Mouse (Mus musculus) midbrain, embryonic 13.5 days (tissue): ENCODE measurements at regions not wholly inside any gene's neighbourhood (a gene's known extent, or its start where the extent isn't known, plus 50 kb on each side); places are given as distances from the start of the nearest gene placed in this dataset.
"Not testable (repeated sequence)": the region's sequence is repeated elsewhere in the genome, so short reads cannot be mapped to it uniquely, and the experiment has no call there.

Source experiments
- ATAC-seq: fragments of 200-750 bp; cut with Nextera tagmentation; 2 replicates; pipeline ENCODE4 v1.8.0; 2017; ENCODE audit warnings: mild to moderate bottlenecking, moderate TSS enrichment, moderate library complexity
- H3K27ac ChIP-seq: fragments of 300-500 bp; sonication (generic); 2 replicates; pipeline ENCODE4 v1.5.1; 2015; ENCODE audit warnings: inconsistent platforms, mild to moderate bottlenecking, moderate library complexity
- H3K27me3 ChIP-seq: fragments of 300-500 bp; sonication (generic); 2 replicates; pipeline ENCODE4 v1.6.1; 2015; ENCODE audit warnings: mild to moderate bottlenecking, inconsistent platforms
- H3K36me3 ChIP-seq: fragments of 300-500 bp; sonication (generic); 2 replicates; pipeline ENCODE4 v1.6.1; 2015; ENCODE audit warnings: mild to moderate bottlenecking, inconsistent platforms
- H3K4me1 ChIP-seq: fragments of 300-500 bp; sonication (generic); replicated peaks from 2 replicates; pipeline ENCODE4 v1.6.1; 2015; ENCODE audit warnings: inconsistent platforms
- H3K4me2 ChIP-seq: fragments of 300-500 bp; sonication (generic); replicated peaks from 2 replicates; pipeline ENCODE4 v1.6.1; 2015; ENCODE audit warnings: moderate library complexity, mild to moderate bottlenecking, inconsistent platforms
- H3K4me3 ChIP-seq: fragments of 300-500 bp; sonication (generic); replicated peaks from 2 replicates; pipeline ENCODE4 v1.5.1; 2015; ENCODE audit warnings: mild to moderate bottlenecking, inconsistent platforms
- H3K9ac ChIP-seq: fragments of 300-500 bp; sonication (generic); replicated peaks from 2 replicates; pipeline ENCODE4 v1.6.1; 2015; ENCODE audit warnings: mild to moderate bottlenecking, inconsistent platforms
- H3K9me3 ChIP-seq: fragments of 300-500 bp; sonication (generic); 2 replicates; pipeline ENCODE4 v1.6.1; 2016; ENCODE audit warnings: mild to moderate bottlenecking, inconsistent platforms
- WGBS: fragments of 180-500 bp; shearing (Covaris S2); methylation state at CpG from one replicate; pipeline ENCODE4 v1.1.7; 2015; 5-methylcytosine and 5-hydroxymethylcytosine counted together

DNA sequence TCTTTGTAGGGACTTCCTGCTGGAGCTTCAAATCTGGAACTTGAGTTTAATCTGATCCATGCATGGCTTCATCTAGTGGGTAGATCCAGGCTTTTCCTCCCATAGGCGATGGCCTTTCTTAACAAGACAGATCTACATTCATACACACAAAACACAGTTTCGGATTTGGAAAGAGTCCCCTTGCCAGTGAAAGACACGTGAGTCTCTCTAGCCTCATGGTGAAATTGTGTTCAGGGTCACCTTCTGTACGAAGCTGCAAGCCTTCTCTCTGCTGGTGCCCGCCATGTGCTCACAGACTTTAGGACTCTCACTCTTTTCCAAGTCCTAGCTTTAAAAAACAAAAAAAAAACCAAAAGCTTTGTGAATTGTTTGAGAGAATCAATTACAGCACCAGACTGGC lies 51.4 kb upstream of the Dlx2 start:
- WGBS: 79% methylated on average over 5 of the region's 5 CpGs
- peaks cover 11% of the 10 kb centered on the region; the same call in 1 of the 2 replicates for H3K27me3 ChIP-seq
- H3K36me3 ChIP-seq: no peaks in the 10 kb centered on the region
- ATAC-seq: no peak
- 0 out of 2 replicates have a peak, but pooled peaks cover 6% of the 10 kb centered on the region for H3K4me1 ChIP-seq
- no peaks in the 10 kb centered on the region for H3K9me3 ChIP-seq
- H3K4me2 ChIP-seq: no peak overlapping the region
- H3K9ac ChIP-seq: no peak overlapping the region
- no peak overlapping the region for H3K27ac ChIP-seq
- no peak overlapping the region for H3K4me3 ChIP-seq

DNA sequence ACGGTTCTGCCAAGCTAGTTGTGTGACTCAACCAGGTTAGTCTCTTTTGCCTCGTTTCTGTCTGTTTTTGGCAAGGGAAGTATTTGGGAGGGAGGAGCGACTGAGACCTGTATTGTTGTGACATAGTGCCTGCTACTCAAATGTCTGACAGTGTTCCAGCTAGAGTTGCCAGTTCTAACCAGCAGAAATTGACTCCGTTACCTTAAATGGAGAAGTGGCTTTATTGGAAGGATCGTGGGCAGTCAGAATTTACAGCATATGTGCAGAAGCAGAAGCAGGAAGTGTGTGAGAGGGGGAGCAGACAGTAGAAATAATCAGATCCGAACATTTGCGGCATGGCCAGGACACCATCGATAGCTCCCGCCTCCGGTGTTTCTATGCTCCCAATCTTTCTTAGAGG lies 51.8 kb upstream of the Dlx2 start:
- no peak overlapping the region for H3K27ac ChIP-seq
- H3K9me3 ChIP-seq: no peaks in the 10 kb centered on the region
- no peak overlapping the region for H3K9ac ChIP-seq
- peak; percentile 27; the same call in 1 of the 2 replicates for ATAC-seq
- no peak overlapping the region for H3K4me3 ChIP-seq
- 0 out of 2 replicates have a peak, but pooled peaks cover 6% of the 10 kb centered on the region for H3K4me1 ChIP-seq
- whole genome bisulfite sequencing: 76% methylated on average over 10 of the region's 10 CpGs
- no peak overlapping the region for H3K4me2 ChIP-seq
- peaks cover 11% of the 10 kb centered on the region; the same call in 1 of the 2 replicates for H3K27me3 ChIP-seq
- H3K36me3 ChIP-seq: no peaks in the 10 kb centered on the region

DNA sequence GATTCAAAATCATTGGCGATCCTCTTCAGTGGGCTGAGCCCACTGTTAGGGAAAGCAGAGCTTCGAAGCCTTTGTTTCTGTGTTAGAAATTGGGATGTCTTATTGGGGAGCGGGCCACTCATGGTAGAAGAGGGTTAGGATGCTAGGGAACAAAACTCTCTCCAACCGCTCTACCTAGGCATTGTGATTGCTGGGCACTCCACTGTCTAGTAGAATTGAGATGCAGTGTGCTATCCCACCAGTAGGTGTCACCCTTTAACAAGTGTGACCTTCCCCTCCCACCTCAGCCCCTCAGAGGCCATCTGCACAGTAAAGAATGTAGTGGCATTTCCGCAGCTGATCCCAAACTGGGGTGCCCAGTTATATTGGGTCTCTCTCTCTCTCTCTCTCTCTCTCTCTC lies 52.2 kb upstream of the Dlx2 start:
- 14% methylated on average over 5 of the region's 5 CpGs for WGBS
- Histone ChIP-seq H3K4me3 (no peak overlapping the region), H3K4me1 (0 out of 2 replicates have a peak, but pooled peaks cover 6% of the 10 kb centered on the region), H3K27me3 (peaks cover 11% of the 10 kb centered on the region; the same call in 1 of the 2 replicates), H3K9ac (no peak overlapping the region), H3K9me3 (no peaks in the 10 kb centered on the region), H3K36me3 (no peaks in the 10 kb centered on the region), H3K27ac (no peak overlapping the region), H3K4me2 (no peak overlapping the region)
- ATAC-seq: peak; percentile 82

DNA sequence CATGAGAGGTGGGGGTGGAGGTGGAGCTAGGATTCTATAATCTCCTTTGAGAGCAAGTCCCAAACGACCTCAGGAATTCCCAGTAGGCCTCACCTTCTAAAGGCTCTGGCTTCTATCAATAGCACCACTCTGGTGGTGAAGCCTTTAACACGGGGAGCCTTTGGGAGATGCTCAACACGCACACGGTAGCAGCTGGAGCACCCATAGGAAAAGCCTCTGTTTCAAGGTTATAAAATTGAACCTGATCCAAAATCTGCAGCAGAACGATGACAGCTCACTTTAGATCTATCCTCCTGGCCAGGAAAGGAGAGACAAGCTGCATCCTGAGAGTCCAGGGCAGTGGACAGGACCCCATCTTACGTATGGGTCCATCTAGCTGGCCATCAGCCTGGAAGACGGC lies 53.7 kb upstream of the Dlx2 start:
- Histone ChIP-seq H3K27ac (no peak overlapping the region), H3K27me3 (peaks cover 11% of the 10 kb centered on the region; the same call in 1 of the 2 replicates), H3K9me3 (no peaks in the 10 kb centered on the region), H3K9ac (no peak overlapping the region), H3K4me2 (no peak overlapping the region), H3K4me3 (no peak overlapping the region), H3K36me3 (no peaks in the 10 kb centered on the region), H3K4me1 (0 out of 2 replicates have a peak, but pooled peaks cover 6% of the 10 kb centered on the region)
- no peak for ATAC-seq
- WGBS: 69% methylated on average over 7 of the region's 7 CpGs

DNA sequence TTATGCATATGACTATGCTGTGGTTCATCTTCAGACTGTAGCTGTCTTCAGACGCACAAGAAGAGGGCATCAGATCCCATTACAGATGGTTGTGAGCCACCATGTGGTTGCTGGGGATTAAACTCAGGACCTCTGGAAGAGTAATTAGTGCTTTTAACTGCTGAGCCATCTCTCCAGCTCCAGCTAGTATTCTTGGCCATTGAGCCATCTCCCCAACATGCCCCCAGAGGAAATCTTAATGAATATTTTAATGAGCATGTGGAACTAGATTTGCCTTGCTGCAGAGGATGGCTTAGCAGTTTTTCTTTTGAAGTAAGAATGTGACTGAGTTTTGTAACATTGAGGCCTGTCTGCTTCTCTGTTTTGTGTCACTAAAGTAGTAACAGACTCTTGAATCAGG lies 54.4 kb upstream of the Dlx2 start:
- no peak overlapping the region for H3K4me2 ChIP-seq
- H3K36me3 ChIP-seq: no peaks in the 10 kb centered on the region
- H3K27me3 ChIP-seq: peaks cover 11% of the 10 kb centered on the region; the same call in 1 of the 2 replicates
- 0 out of 2 replicates have a peak, but pooled peaks have one; percentile 9 for ATAC-seq
- H3K9me3 ChIP-seq: no peaks in the 10 kb centered on the region
- WGBS: 30% methylated on average over 1 of the region's 1 CpGs
- 0 out of 2 replicates have a peak, but pooled peaks cover 6% of the 10 kb centered on the region for H3K4me1 ChIP-seq
- H3K27ac ChIP-seq: no peak overlapping the region
- H3K9ac ChIP-seq: no peak overlapping the region
- no peak overlapping the region for H3K4me3 ChIP-seq

DNA sequence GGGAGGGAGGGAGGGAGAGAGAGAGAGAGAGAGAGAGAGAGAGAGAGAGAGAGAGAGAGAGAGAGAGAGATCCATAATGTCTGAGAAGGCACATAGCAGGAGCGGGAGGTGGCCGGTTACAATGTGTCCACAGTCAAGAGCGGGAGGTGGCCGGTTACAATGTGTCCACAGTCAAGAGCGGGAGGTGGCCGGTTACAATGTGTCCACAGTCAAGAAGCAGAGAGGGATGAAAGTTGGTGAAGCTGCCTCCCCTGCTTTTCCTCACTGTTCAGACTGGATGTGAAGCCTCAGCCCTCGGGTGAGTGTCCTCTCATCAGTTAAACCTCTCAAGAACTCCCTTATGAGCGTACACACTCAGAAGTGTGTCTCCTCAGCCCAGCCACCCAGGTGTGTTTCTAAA lies 57.2 kb upstream of the Dlx2 start:
- 95% methylated on average over 8 of the region's 8 CpGs for WGBS
- not testable (repeated sequence) for H3K4me3 ChIP-seq, H3K9ac ChIP-seq, H3K4me2 ChIP-seq, ATAC-seq, H3K27me3 ChIP-seq, H3K36me3 ChIP-seq, H3K9me3 ChIP-seq, H3K27ac ChIP-seq
- H3K4me1 ChIP-seq: peaks cover 19% of the 10 kb centered on the region

DNA sequence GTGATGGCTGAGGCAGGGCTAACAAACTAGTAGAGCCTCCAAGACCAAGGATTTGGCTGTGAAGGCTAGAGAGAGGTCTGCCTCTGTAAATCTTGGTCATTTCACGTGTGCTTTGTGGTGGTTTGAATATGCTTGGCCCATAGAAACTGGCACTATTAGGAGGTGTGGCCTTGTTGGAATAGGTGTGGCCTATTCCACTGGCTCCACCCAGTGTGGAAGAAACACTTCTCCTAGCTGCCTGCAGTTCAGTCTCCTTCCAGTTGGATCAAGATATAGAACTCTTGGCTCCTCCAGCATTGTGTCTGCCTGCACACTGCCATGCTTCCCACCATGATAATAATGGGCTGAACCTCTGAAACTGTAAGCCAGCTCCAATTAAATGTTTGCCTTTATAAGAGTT lies 59.1 kb upstream of the Dlx2 start:
- no peaks in the 10 kb centered on the region for H3K36me3 ChIP-seq
- 78% methylated on average over 1 of the region's 1 CpGs for WGBS
- no peaks in the 10 kb centered on the region for H3K27me3 ChIP-seq
- no peak for ATAC-seq
- H3K9me3 ChIP-seq: no peaks in the 10 kb centered on the region
- no peak overlapping the region for H3K9ac ChIP-seq
- H3K27ac ChIP-seq: no peak overlapping the region
- no peak overlapping the region for H3K4me2 ChIP-seq
- peaks cover 27% of the 10 kb centered on the region for H3K4me1 ChIP-seq
- H3K4me3 ChIP-seq: no peak overlapping the region

DNA sequence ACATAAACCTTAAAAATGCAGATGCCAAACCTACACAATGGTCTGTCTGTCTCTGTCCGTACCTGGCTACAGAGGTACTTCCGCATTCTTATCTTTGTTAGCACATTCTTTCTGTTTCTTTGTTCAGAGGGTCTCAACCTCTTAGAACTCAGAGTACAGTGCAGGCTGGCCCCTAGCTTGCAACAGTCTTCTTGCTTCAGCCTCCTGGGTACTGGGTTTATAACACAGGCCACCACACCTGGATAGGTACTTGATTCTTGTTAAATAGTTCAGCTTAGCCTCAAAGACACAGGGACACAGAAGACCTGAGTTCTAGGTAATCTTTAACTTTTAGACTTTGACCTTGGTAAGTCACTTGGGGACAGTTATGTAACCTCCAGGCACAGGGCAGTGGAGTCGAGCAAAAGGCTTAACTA lies 60.5 kb upstream of the Dlx2 start:
- H3K9me3 ChIP-seq: no peaks in the 10 kb centered on the region
- H3K4me2 ChIP-seq: no peak overlapping the region
- H3K9ac ChIP-seq: no peak overlapping the region
- H3K27ac ChIP-seq: no peak overlapping the region
- WGBS: 92% methylated on average over 3 of the region's 3 CpGs
- no peaks in the 10 kb centered on the region for H3K36me3 ChIP-seq
- peaks cover 31% of the 10 kb centered on the region for H3K4me1 ChIP-seq
- H3K4me3 ChIP-seq: no peak overlapping the region
- no peak for ATAC-seq
- H3K27me3 ChIP-seq: no peaks in the 10 kb centered on the region

DNA sequence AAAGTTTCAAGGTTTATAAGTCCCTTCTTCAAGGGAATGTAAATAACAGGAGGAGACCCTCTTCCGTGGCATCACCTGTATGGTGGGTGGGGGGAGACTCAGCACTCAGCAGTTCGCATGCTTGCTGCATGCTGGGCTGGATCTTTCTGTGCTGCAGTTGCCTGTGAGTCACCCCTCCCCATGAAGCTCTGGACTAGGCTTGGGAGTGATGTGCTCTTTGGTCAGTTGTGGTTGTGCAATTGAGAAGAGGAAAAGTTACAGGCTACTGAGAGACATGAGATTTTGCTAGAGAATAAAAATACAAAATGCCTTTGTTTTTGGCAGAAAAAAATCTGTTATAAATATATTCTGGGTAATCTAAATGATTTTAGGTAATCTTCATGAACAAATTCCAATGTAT lies 66.7 kb upstream of the Dlx2 start:
- WGBS: 62% methylated on average over 2 of the region's 2 CpGs

DNA sequence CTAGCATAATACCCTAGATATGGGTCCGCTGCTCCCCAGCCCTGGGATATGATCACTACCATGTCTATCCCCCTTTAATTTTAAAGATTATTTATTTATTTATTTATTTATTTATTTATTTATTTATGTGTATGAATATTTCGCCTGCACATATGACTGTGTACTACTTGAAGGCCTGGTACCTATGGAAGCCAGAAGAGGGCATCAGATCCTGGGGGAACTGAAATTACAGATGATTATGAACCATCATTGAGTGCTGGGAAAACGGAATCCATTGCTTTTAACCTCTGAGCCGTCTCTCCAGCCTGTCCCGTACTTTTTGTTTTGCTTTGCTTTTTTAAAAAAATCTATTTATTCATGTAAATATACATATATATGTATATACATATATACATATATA lies 70.0 kb upstream of the Dlx2 start:
- no peaks in the 10 kb centered on the region for H3K27me3 ChIP-seq
- 89% methylated on average over 5 of the region's 5 CpGs for WGBS
- H3K27ac ChIP-seq: no peak overlapping the region
- ATAC-seq: no peak
- H3K36me3 ChIP-seq: no peaks in the 10 kb centered on the region
- H3K9me3 ChIP-seq: no peaks in the 10 kb centered on the region
- H3K9ac ChIP-seq: no peak overlapping the region
- H3K4me3 ChIP-seq: no peak overlapping the region
- no peak overlapping the region for H3K4me2 ChIP-seq
- H3K4me1 ChIP-seq: peaks cover 16% of the 10 kb centered on the region

More for the DNA sequence above, 66.7 kb upstream of the Dlx2 start:
- Histone ChIP-seq H3K36me3 (no peaks in the 10 kb centered on the region), H3K4me3 (no peak overlapping the region), H3K27ac (peak overlapping the region; percentile 59), H3K27me3 (no peaks in the 10 kb centered on the region), H3K4me2 (no peak overlapping the region), H3K9me3 (no peaks in the 10 kb centered on the region), H3K9ac (no peak overlapping the region), H3K4me1 (peaks cover 35% of the 10 kb centered on the region)
- no peak; the same call in 1 of the 2 replicates for ATAC-seq

DNA sequence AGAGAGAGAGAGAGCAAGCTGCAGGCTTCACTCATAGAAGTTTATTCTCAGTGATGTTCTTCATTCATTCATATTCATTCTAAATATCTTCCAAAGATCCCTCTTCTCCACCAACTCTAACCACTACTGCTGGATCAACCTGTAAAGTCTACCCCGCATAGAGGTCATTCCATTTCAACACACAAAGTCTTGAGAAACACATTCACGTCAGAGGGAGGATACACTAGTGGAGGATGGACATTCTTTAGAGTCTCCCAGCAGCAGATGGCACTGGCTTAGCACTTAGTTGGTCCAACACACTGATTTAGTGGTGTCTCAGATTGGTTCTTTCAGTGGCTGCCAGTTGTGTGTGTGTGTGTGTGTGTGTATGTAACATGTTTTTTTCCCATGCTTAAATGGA lies 74.9 kb upstream of the Dlx2 start:
- no peak for ATAC-seq
- H3K36me3 ChIP-seq: no peaks in the 10 kb centered on the region
- H3K9ac ChIP-seq: no peak overlapping the region
- 86% methylated on average over 2 of the region's 2 CpGs for WGBS
- H3K4me3 ChIP-seq: no peak overlapping the region
- peaks cover 20% of the 10 kb centered on the region for H3K4me1 ChIP-seq
- no peak overlapping the region for H3K4me2 ChIP-seq
- H3K27ac ChIP-seq: no peak overlapping the region
- H3K9me3 ChIP-seq: no peaks in the 10 kb centered on the region
- H3K27me3 ChIP-seq: peaks cover 5% of the 10 kb centered on the region; the same call in 1 of the 2 replicates

DNA sequence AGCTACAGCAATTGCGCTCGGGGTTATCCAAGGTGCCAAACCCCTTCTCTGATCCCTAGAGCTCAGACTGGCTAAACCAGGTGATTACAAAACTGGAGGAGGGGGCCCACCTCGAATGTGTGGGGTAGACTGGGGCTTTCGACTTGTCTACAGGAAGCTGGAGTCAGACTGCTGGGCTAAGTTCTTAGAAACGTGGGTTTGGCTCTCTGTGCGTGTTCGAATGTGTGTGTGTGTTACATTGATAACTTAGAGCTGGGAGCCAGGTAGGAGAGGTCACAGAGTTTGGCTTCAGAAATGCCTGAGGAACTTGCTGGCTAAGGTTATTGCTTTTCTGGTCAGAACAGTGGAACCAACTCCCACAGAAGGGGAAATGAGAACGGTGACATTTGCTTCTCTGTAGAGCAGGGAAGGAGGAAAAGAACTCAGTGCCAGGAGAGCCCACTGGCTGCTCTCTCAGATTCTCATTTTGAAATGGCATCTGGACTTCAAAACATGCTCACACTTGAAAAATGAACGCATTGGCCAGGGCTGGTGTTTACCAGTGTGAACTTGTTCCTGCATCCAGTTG lies 76.1 kb upstream of the Dlx2 start:
- Histone ChIP-seq H3K36me3 (no peaks in the 10 kb centered on the region), H3K4me3 (no peak overlapping the region), H3K27ac (no peak overlapping the region), H3K4me2 (no peak overlapping the region), H3K9ac (no peak overlapping the region), H3K9me3 (no peaks in the 10 kb centered on the region), H3K4me1 (peaks cover 32% of the 10 kb centered on the region), H3K27me3 (peaks cover 5% of the 10 kb centered on the region; the same call in 1 of the 2 replicates)
- 83% methylated on average over 9 of the region's 9 CpGs for WGBS
- no peak for ATAC-seq

DNA sequence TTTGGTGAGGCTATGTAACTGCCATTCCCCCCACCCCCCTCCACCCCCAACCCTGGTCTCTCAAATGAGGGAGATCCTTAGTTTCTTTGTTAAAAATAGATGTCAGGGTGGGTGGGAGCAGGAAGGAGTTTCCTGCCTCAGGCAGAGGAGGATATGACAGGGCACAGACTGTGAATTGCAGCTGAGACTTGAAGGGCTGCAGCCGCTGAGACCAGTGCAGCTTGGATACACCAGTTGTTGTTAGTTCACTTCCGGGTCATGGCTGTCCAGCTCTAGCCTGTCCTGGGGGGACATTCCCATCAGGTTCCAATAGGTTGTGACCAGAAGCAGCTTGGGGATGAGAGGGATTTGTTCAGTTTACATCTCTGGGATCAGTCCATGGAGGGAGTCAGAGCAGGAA lies 76.6 kb upstream of the Dlx2 start:
- Histone ChIP-seq H3K9me3 (no peaks in the 10 kb centered on the region), H3K27me3 (peaks cover 5% of the 10 kb centered on the region; the same call in 1 of the 2 replicates), H3K36me3 (no peaks in the 10 kb centered on the region), H3K9ac (no peak overlapping the region), H3K4me2 (no peak overlapping the region), H3K4me1 (peaks cover 32% of the 10 kb centered on the region), H3K4me3 (no peak overlapping the region), H3K27ac (no peak overlapping the region)
- ATAC-seq: no peak
- WGBS: 81% methylated on average over 2 of the region's 2 CpGs
